Mouse (Mus musculus) cerebellum, postnatal 36 days (tissue): Measurements from ENCODE around the gene Polr3h.
"Not testable (repeated sequence)": the region's sequence is repeated elsewhere in the genome, so short reads cannot be mapped to it uniquely, and the experiment has no call there.

Experiments
- DNase-seq, 2 experiments: peaks; one replicate each; pipeline ENCODE4 v3.0.0; 2021 to 2022; ENCODE audit warnings: mixed read lengths in 2 of 2

Gene Polr3h

DNA sequence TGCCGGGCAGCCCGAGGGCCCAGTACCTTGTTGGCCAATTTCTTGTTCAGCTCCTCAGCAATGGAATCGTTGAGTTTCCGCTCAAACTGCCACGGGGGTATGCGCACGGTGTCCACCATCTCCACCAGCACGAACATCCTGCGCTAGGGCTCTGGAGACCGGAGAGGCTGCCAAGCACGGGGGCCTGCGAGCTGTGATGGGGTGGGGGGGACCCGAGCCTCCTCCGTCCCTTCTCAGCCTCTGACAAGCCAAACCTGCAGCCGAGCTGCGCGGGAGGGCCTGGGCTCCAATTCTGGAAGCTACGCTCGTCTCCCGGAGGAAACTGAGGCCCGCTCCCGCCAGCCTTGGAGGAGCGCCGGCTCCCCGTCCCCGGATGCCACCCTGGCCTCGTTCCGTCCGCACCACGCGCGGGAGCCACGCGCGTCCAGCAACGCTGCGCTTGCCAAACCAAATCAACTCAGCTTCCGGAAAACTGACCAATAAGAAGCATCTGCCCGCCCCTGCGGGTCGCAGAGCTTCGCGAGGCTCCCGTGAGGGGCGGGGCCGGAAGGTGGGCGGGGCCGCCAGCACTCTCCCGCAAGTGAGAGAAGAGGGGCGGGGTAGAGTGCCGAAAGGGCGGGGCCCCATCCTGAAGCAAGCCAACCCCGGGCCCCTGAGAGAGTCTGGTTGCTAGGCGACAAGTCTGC lies at the start of gene Polr3h:
Polr3h (minus strand) TSS at position 481 of the 686 bp plus-strand sequence.
- DNase-seq = peak; percentile 87 to 94

DNA sequence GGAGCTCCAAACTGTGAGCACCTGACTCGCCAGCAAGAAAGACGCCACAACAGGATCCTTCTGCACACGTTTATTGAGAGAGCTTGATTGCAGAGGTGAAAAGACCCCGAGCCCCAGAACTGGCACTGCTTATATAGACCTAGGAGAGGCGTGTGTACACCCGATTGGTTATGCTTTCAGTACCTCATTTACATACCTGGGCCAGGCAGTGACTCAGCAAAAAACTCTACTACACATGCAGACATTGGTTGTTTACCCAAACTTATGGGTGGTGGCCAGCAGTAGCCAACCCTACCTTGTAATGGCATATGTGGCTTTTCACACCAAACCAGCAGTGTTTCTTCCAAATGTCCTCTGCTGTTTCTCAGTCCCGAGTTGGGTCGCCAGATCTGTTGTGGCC lies 49.1 kb upstream of the Polr3h start:
- not testable (repeated sequence) for DNase-seq

DNA sequence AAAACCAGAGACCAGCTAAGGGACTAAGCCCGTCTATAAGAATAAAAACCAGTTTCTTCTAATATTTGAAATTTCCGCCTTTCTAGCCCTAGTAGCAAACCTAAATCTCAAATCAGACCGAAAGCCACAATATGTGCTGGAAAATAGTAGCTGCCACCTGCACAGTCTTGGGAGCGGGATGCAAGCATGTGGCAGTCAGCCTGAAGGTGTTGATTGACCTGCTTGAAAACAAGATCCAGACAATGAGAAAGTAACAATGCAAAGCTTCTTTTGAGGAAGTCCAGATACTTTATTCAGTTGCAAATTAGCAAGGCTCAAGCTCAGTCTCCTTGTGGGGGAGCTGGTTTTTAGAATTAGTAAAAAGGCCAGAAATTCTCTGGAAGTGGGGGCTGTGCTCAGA lies 44.5 kb upstream of the Polr3h start:
- not testable (repeated sequence) for DNase-seq

DNA sequence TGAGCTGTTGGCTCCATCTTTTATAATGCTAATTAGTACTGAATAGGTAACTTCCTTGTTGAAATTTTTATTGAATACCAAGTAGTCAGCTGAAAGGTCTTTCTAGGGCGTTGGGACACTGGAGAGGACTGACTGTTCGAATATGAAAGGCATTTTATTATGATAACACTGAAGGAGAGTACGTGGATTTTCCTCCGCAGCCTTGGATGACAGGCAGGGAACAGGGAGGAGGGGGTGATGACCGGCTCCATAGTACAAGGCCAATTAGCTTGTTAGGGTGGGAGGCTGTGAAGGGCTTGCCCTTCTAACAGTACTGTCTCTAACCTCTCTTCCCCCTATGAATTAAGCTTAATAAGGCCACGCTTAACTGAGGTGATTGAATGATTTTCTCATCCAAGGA lies 43.6 kb upstream of the Polr3h start:
- not testable (repeated sequence) for DNase-seq

DNA sequence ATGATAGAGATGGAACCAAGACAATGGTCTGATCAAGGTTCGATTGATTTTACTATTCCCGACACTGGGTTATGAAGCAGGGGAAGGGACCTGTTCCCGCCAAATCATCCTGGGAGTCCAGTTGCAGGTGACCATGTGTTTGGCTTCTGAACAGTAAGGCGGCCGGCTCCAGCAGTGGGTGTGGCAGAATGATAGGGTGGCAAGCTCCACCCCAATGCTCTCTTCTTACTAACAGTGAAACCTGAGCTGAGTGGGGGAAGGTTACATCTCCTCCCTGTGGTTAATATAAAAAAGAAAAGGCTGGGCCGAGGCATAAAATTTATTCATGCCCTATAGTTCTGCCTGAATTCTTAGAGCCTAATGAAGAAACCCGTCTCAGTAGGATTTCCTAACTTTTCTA lies 43.1 kb upstream of the Polr3h start:
- DNase-seq = no peak

DNA sequence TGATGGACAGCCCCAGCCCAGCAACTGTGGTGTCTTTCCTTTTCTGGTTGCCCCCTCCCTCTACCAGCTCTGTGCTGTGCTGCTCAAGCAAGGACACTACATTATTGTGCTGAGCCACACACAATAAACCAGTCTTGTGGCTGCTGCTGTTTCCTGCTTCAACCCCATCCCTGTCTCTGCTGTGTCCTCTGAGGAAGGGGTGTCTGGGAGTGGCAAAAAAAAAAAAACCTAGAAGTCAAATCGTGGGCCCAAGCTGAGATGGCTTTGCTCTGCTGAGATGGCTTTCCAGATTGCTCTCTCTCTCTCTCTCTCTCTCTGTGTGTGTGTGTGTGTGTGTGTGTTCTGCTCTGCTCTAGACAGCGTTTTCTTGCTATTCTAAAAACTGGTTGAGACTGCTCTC lies 42.4 kb upstream of the Polr3h start:
- DNase-seq = no peak

DNA sequence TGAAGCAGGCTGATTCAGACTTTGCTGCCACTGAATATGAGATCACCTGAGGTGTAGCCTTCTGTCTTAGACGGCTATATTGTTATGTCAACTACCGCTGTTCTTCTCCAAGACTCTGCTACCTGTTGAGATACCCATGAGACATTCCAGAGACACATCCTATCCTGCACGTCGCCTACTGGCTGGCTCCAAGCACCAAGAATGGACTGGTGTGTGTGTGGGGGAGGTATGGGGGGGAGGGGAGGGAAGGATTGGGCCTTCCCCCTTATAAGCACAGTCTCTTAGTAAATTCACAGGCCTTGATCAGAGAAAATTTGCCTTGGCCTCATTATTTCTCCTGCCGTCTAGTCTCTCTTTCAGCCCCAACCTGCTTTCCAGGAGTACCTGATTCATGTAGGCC lies 41.8 kb upstream of the Polr3h start:
- no peak for DNase-seq

DNA sequence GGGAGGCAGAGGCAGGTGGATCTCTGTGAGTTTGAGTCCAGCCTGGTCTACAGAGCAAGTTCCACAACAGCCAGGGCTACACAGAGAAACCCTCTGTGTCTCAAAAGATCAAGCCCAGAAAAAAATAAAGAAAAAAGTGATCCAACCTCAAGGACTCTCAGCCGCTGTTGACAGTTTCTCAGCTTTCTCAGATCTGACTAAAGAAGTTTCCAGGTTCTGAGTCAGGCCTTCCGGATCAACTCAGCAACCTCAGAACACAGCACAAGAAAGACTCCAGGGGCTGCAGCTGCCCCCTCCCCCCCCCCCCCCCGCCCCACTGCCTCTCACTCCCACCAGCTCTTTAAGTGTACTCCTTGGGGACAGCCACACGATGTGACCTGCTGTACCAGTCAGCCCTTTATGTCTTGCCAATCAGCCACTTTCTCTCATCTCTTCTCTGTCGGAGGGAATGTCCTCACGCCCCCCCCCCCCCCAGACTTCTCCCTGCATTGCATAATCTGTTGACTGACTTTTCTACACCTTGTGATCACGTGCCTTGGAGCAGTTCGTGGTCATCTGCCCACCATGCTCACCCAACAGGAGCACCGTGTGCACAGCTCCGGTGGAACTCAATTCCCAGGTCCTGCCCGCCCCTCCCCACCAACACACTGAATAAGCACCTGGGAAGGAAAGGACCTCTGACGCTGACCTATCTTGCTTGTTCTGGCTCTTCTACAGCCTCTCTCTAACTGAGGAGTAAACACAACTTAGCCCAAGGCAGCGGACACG lies 40.2 kb upstream of the Polr3h start:
- no peak for DNase-seq

DNA sequence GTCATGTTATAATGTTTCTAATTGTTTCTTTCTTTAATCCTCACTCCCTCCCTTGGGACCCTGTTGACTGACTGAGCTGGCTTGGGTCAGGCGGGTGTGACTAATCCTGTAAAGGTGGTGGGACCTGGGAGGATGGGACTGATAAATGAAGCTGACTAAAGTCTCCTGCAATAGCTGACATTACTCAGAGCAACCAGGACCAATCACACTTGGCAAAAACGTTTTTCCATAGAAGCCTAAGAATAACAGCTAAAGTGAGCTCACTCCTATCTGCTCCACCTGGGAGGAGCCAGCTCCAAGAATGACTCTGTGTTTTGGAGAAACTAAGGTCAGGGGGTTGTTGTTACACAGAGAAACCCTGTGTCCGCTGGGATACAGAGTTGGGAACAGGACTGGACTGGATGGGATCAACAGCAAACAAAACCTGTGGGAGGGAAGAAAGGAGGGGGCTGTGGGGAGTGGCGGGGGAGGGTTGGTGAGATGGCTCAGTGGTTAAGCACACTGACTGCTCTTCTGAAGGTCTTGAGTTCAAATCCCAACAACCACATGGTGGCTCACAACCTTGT lies 39.0 kb upstream of the Polr3h start:
- DNase-seq = no peak

DNA sequence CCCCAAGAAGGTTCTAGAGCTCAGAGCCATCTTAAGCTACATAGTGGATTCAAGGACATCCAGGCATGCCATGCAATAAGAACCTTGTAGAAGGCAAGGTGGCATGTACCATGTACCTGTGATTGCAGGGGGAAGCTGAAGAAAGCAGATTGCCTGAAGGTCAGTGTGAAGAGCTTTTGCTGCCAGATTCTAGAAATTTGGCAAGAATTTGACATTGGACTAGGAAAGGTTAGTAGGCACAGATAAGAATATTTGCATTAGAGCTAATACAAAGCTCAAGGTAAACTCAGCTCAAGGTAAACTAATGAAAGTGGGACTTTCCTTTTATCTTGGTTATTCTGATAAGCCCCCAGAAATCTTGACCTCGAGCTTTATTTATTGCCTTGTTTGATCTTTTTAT lies 38.2 kb upstream of the Polr3h start:
- no peak for DNase-seq

DNA sequence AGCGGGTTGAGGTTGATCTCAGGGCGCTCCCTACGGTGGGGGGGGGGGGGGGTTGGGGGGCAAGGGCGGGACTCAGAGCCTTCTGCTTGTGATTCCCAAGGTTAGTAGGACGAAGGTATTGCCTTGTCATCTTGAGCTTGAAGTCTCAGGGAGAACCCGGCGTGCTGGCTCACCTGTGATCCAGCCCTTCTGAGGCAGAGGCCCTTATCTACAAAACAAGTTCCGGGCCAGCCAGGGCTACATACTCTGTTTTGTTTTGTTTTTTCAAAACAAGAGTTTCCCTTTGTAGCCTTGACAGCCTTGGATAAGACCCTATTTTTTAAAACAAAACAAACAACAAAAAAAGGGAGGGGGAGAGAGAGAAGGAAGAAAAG lies 35.0 kb upstream of the Polr3h start:
- DNase-seq = no peak

DNA sequence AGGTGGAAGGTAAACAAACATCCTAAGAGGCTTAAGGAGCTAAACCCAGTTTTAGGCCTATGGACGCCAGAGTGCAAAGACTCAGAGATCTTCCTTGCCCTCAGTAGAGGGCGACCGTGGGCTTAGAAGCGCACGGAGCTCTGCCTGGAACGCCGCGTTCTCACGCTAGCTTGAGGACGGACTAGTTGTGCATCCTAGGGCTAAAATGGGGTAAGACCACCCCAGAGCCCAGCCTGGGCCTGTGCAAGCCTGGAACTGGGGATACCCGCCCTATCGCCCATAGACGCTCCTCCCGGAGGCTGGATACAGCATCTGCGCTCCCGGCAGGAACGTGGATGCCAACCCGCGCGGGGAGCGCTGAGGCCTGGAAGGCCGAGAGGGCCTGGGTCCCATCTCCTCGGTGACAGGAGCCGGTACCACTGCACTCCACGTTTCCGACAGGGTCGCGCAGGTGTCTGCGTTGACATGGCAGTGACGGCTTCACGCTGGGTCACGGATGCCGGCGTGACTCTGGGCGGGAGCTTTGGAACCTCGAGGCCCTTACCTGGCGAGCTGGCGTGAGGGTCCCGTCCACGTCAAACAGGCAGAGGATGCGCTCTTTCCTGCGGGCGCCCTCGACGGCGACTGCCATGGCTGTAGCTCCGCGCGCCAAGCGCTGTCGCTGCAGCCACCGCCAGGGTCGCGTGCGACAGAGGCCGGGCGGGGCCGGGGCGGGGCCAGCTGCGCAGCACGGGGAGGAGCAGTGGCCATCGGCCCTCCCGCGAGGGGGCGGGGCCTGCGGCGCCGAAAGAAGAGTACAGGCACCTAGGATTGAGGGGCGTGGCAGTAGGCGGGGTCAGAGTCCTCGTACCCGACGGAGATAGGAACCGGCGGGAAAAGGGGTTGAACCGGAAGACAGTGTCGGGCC lies 34.4 kb upstream of the Polr3h start, which contains the start of gene Pmm1:
Pmm1 (minus strand) TSS at position 760 of the 907 bp plus-strand sequence.
- DNase-seq = peak; percentile 98 to 99

DNA sequence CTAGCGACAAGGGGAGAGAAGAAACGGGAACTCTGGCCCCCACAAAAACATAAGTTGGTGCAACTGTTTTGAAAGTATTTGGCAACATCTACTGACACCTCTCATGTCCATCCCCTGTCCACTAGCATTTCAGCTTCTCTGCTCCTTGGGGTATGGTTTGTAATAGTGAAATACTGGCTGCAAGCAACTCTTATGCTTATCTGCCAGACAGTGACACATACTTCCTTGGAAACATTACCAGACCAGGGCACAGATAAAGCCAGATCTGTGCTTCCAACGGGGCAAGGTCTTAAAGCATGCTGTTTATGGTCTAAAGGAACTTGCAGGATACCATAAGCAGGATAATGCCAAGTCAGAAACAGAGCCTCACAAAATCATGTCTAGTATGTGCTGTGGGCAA lies 32.9 kb upstream of the Polr3h start:
- no peak for DNase-seq

DNA sequence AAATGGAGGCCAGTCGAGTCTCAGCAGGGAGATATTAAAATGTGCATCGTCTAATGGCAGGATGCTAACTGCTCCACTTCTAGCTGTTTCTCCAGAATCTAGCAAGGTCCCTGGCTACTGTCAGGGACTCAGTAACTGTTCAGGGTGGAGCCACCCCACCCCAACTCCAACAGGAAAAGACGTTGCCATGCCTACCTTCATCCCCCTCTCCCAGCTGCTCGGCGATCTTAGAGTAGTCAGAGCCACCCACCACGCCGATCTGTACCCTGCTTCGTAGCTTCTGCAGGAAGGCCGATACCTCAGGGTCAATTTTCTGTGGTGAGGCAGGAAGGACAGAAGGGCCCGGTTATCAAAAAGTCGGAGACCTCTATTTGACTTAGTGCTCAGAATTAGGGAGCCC lies 31.6 kb upstream of the Polr3h start:
- no peak for DNase-seq

DNA sequence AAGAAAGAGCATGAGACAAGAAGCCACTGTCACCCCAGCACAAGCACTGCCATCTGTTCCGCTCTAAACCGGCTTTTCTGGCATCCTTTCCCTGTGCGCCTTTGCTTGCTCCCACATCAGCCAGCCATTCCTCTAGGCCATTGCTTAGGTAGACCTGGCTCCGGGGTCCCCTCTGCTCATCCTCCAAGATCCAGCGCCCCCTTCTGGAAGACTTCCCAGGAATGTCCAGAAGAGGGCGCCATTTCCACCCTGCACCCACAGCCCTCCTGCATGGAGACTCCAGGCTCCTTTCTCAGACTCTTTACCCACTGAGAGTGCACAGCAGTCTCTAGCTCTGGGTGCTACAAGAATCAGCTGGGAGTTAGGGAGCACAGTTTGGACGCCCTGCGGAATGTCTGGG lies 30.4 kb upstream of the Polr3h start:
- DNase-seq = peak; percentile 59 to 64

DNA sequence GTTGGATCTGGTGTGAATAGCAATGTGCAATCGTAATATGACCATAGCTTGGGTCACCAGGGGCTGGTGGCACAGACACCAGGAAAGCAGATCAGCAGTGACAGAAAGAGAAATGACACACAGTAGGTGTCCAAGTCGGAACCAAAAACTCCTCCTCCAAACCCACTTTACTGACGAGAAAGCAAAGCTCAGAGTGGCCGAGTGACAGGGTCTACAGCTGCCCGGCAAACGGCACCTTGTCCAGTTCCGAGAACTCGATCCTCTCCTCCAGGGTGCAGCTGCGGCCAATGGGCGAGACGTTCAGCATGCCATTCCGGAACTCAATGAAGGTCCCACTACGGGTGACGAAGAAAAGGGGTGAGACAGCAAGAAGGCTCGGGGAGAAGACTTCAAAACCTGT lies 29.4 kb upstream of the Polr3h start:
- DNase-seq = no peak

DNA sequence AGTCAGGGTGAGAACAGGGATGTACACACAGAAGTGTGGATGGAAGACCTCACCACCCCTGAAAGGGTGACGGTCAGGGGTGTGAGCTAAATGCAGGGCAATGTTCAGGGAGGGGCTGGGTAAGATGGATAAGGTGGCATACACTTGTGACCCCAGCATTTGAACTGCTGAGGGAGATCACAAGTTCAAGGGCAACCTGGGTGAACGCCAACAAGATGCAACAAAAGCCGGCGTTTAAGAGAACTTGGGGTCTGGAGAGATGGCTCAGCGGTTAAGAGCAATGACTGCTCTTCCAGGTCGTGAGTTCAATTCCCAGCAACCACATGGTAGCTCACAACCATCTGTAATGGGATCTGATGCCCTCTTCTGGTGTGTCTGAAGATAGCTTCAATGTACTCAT lies 28.7 kb upstream of the Polr3h start:
- DNase-seq = no peak

DNA sequence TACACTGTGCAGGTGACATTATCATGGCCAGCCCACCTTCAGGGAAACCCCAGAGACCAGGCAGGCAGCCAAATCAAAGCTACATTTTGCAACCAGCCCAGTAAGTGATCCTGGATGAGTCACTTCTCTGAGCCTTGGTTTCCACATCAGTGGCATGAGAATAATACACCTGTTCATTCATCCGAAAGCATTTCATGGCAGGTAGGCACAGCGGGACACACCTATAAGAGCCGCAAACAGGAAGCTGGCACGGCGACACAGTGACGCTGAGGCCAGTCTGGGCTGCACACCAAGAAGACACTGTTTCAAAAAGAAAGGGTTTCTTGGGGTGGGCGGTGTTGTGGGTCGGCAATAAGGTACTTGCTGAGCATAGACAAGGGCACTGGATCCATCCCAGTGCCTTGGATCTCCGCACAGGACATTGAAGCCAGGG lies 28.1 kb upstream of the Polr3h start:
- DNase-seq = peak; percentile 58 to 74

DNA sequence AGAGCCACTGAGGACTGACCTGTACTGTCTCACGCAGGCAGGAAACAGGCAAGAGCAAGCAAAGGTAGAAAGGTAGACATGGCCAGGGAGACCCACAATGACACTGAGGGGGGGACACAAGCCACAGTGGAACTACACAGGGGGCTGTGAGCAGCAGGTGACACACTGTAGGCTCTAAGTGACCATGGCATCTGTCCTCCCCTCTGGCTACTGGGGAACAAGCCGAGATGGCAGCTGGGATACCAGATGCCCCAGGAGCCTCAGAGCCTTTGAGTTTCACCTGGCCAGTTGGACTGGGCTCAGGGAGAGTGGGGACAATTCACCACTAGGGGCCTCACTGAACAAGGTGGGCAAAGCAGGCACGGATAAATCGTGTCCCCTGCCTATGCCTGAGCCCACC lies 26.3 kb upstream of the Polr3h start:
- DNase-seq = peak in 1 of 2 experiments; percentile 16

DNA sequence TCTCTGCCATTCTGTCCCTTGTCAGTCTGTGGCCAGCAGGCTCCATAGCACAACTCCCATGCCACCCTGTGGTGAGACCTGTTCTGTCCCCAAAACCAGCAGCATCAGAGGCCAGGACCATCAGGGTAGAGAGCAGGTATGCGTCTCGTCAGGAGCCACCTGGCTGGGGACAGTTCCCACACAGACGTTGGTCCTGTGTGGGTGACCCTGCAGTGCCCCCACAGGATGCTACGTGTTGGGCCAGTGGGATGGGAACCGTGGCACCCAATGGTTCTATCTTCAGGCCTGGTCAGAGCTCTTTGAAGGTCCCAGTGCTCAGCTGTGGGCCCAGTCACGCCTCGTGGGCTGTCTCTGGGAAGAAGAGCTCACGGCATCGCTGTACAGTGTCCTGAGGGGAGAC lies 25.1 kb upstream of the Polr3h start:
- DNase-seq = no peak

DNA sequence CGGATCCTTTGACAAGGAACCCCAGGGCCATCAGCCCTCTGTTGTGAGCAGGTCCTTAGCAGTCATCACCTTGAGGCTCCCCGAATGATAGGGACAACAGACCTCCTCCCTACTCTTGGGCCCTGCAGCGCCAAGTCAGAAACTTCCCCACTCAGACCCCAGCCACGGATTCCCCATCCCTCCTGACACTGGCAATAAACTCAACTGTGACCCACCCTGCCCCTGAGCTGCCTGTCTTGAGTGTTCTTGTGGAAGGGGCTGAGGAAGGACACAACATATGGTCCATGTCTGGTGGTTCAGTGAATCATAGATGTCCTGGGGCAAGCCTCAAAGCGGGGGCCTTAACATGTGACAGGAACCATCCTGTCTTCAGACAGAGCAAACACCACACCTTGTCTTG lies 24.7 kb upstream of the Polr3h start:
- no peak for DNase-seq

DNA sequence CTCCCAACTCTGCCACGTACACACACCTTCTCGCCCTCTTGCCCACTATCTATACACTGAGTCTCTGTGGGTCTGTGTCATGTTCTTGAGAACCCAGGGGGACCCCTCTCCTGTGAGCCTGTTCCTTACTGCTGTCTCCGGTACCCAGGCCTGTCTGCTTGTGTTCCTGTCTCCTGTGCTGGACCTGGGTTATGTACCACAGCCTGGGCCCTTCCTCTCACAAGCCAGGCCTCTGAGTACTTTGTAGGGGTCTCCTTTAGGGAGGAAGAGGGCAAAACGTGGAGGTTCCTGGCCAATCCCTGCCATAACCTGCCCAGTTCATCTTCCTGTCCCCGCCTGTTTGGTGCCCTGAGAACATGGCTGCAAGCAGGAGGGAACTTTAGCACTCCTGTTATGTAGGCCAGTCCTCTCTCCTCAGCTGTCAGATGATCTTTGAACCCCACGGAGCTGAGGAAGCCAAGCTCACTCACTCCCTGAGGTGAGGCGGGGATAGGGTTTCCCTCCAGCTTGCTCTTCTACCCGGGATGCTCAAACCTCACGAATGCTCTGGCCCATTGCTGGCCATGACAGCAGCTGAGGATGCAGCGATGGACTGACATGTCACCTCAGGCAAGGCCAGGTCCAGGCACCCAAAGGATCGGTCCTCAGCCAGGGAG lies 23.6 kb upstream of the Polr3h start:
- DNase-seq = no peak
